Mouse (Mus musculus): Measurements from ENCODE around the gene 4921539E11Rik. TPM values are rescaled to one million over a fixed set of nuclear protein-coding genes. Genes with fewer than 3 reads are reported as not detected.

The 4921539E11Rik gene
- polyA plus RNA-seq, 1 experiment, result not detected

DNA sequence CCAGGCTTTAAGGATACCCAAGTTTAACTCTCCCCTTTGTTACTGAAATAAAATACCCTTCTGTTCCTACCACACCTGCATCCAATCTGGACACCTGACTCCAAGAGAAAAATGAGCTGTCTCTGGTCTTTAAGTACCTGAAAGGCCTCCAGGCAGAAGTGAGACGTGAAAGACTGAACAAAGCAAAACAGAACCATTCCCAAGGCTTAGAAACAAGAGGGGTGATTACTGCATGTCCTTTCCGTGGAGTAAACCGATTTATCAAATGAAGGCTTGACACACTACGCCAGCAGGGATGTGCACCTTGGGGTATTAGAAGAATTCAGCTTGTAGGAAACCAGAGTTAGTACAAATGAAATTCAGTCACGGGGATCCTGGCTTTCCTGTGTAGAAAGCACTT, 71.7 kb downstream of the 4921539E11Rik start:
- WGBS, result 82% methylated on average over 5 of the region's 5 CpGs

DNA sequence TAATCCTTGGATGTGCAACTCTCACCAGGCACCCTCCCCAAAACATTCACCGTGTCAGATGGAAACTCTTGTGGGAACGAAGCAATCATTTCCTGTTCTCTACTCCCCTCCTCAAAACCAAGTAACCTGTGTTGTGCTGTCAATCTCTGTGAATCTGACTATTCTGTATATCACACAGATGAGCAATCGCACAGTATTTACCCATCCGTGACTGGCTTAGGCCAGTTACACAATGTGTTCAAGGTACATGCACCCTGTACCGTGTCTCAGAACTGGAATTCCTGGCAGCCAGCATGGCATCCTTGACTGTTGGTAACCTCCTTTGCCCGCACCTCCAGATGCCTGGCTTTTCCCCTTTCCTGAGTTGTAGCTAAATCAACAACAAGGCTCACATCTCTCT, 74.6 kb downstream of the 4921539E11Rik start:
- H3K27ac ChIP-seq (ENCODE audit: control insufficient read depth, insufficient read depth, low read depth, low read length, poor library complexity), result no peak overlapping the region
- H3K4me1 ChIP-seq (ENCODE audit: control insufficient read depth, insufficient read depth, low read length), result peaks cover 2% of the 10 kb centered on the region
- WGBS, result 57% methylated on average over 6 of the region's 6 CpGs
- TF ChIP-seq CTCF (IDR thresholded peaks at IDR 0.05; ENCODE audit: control insufficient read depth, insufficient read depth, low read length), result no peak
- H3K4me3 ChIP-seq (replicated peaks; ENCODE audit: control insufficient read depth, low read depth, low read length), result no peak overlapping the region

More for the DNA sequence above, 71.7 kb downstream of the 4921539E11Rik start:
- Histone ChIP-seq H3K4me1 (ENCODE audit: control insufficient read depth, insufficient read depth, low read length) (no peaks in the 10 kb centered on the region; the same call in none of the 2 replicates), H3K4me3 (replicated peaks; ENCODE audit: control insufficient read depth, low read depth, low read length) (no peak overlapping the region), H3K27ac (ENCODE audit: control insufficient read depth, insufficient read depth, low read depth, low read length, poor library complexity) (no peak overlapping the region)
- TF ChIP-seq CTCF (IDR thresholded peaks at IDR 0.05; ENCODE audit: control insufficient read depth, insufficient read depth, low read length), result no peak
- no peak for TF ChIP-seq POLR2A (IDR thresholded peaks at IDR 0.05; ENCODE audit: borderline replicate concordance, control insufficient read depth, low read depth, low read length)

DNA sequence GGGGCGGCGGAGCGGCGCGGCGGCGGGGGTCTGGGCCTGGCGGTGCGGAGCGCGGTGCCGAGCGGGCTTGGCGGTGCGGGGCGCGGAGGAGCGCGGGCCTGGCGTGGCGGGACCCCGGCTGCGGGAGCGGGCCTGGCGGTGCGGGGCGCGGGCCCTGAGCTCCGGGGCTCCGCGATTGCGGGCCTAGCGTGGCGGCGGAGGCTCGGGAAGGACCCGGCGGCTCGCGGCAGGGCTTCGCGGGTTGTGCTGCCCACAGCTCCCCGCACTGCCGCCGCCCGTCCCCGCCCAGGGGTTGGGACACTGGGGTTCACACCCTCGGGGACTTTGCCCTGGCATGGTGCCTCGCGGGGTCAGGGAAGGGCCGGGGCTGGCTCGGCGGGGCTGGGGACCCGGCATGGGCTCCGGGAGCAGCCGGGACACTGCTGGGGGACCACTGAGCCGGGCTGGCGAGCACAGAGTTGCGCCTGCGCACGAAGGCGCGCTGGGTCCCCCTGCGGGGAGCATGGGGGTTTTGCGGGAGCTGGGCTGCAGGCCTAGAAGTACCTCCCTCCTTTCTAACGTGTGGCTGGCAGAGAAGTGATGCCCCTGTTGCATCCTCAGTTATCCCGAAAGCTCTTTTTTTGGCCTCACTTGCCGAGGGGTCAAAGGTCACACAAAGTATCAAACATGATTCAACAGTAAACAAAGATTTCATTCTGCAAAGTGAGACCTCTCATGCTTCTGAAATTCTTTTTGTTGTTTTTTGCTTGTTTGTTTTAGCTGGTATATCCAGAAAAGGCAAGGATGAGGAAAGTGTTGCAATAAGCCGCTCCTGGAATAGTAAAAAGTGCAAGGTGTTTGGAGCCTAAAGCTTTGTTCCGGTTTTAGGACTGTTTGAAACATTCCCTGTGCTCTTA, 75.5 kb downstream of the 4921539E11Rik start, which contains the start of gene Slc35d1:
Gene Slc35d1 (minus strand): TSS at position 240 of the 896 bp plus-strand sequence.
- TF ChIP-seq CTCF (IDR thresholded peaks at IDR 0.05; ENCODE audit: control insufficient read depth, insufficient read depth, low read length) (no peak), POLR2A (IDR thresholded peaks at IDR 0.05; ENCODE audit: borderline replicate concordance, control insufficient read depth, low read depth, low read length) (peak; percentile 42; the same call in 1 of the 2 replicates)
- Histone ChIP-seq H3K4me3 (replicated peaks; ENCODE audit: control insufficient read depth, low read depth, low read length) (peak within 1 kb of the TSS; percentile 90), H3K27ac (ENCODE audit: control insufficient read depth, insufficient read depth, low read depth, low read length, poor library complexity) (peak within 1 kb of the TSS; percentile 81), H3K4me1 (ENCODE audit: control insufficient read depth, insufficient read depth, low read length) (peaks cover 2% of the 10 kb centered on the region)
- 2% methylated on average over 70 of the region's 70 CpGs for WGBS

GRCm38 (mm10) chr4:103214498-103214924, 76.2 kb downstream of the 4921539E11Rik start:
- under 1% methylated on average over 47 of the region's 48 CpGs for WGBS
- H3K27ac ChIP-seq (ENCODE audit: control insufficient read depth, insufficient read depth, low read depth, low read length, poor library complexity), result peak overlapping the region; percentile 81

GRCm38 (mm10) chr4:103213859-103214497, 76.7 kb downstream of the 4921539E11Rik start:
- TF ChIP-seq POLR2A (IDR thresholded peaks at IDR 0.05; ENCODE audit: borderline replicate concordance, control insufficient read depth, low read depth, low read length), result no peak
- TF ChIP-seq CTCF (IDR thresholded peaks at IDR 0.05; ENCODE audit: control insufficient read depth, insufficient read depth, low read length), result no peak
- Histone ChIP-seq H3K27ac (ENCODE audit: control insufficient read depth, insufficient read depth, low read depth, low read length, poor library complexity) (peak overlapping the region; percentile 81; the same call in 1 of the 2 replicates), H3K4me3 (replicated peaks; ENCODE audit: control insufficient read depth, low read depth, low read length) (peak overlapping the region; percentile 90), H3K4me1 (ENCODE audit: control insufficient read depth, insufficient read depth, low read length) (peaks cover 2% of the 10 kb centered on the region)
- WGBS, result 10% methylated on average over 30 of the region's 30 CpGs

More at GRCm38 (mm10) chr4:103214498-103214924, 76.2 kb downstream of the 4921539E11Rik start:
- TF ChIP-seq POLR2A (IDR thresholded peaks at IDR 0.05; ENCODE audit: borderline replicate concordance, control insufficient read depth, low read depth, low read length) (peak; percentile 53; the same call in 1 of the 2 replicates), CTCF (IDR thresholded peaks at IDR 0.05; ENCODE audit: control insufficient read depth, insufficient read depth, low read length) (no peak)
- Histone ChIP-seq H3K4me1 (ENCODE audit: control insufficient read depth, insufficient read depth, low read length) (peaks cover 2% of the 10 kb centered on the region), H3K4me3 (replicated peaks; ENCODE audit: control insufficient read depth, low read depth, low read length) (peak overlapping the region; percentile 90)

DNA sequence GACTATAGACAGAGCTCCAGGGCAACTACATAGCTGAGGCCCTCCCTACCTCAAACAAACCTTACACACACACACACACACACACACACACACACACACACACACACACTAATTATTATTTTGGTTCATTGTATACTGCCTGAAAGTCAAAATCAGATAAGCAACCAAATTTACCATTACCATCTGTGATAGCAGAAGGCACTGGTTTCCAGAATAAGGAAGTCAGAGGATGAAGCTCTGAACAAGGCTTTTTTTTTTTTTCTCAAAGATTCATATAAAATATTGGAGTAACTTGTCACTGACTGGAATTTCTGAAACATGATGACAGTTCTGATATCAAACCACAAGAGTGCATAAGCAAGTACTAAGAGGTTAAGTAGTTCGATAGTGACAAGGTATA, 82.1 kb downstream of the 4921539E11Rik start:
- TF ChIP-seq CTCF (IDR thresholded peaks at IDR 0.05; ENCODE audit: control insufficient read depth, insufficient read depth, low read length), result no peak
- no peak for TF ChIP-seq POLR2A (IDR thresholded peaks at IDR 0.05; ENCODE audit: borderline replicate concordance, control insufficient read depth, low read depth, low read length)
- 40% methylated on average over 1 of the region's 1 CpGs for WGBS
- H3K4me3 ChIP-seq (replicated peaks; ENCODE audit: control insufficient read depth, low read depth, low read length), result no peak overlapping the region
- no peak overlapping the region for H3K27ac ChIP-seq (ENCODE audit: control insufficient read depth, insufficient read depth, low read depth, low read length, poor library complexity)
- H3K4me1 ChIP-seq (ENCODE audit: control insufficient read depth, insufficient read depth, low read length), result no peaks in the 10 kb centered on the region

DNA sequence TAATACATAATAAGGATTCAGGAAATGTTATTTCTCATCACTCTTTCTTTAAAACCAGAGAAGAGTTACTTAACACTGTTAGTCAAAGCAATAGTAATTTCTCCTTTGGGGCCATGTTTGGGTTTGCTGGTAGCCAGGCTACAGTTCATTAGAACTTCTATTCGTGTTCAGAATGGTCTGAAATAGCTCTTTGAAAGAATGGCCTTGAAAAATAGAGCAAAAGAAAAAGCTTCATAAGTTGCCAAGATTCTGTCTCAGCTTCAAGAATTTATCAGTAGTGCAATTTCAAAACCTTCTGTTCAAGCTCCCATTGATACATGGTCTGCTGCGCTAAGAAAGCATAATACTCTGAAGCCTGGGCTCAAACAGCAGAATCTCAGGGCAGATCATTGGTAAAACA, 87.0 kb downstream of the 4921539E11Rik start:
- WGBS, result 91% methylated on average over 2 of the region's 2 CpGs
- TF ChIP-seq POLR2A (IDR thresholded peaks at IDR 0.05; ENCODE audit: borderline replicate concordance, control insufficient read depth, low read depth, low read length), result no peak
- TF ChIP-seq CTCF (IDR thresholded peaks at IDR 0.05; ENCODE audit: control insufficient read depth, insufficient read depth, low read length), result no peak
- no peak overlapping the region for H3K27ac ChIP-seq (ENCODE audit: control insufficient read depth, insufficient read depth, low read depth, low read length, poor library complexity)
- no peaks in the 10 kb centered on the region for H3K4me1 ChIP-seq (ENCODE audit: control insufficient read depth, insufficient read depth, low read length)
- no peak overlapping the region for H3K4me3 ChIP-seq (replicated peaks; ENCODE audit: control insufficient read depth, low read depth, low read length)

DNA sequence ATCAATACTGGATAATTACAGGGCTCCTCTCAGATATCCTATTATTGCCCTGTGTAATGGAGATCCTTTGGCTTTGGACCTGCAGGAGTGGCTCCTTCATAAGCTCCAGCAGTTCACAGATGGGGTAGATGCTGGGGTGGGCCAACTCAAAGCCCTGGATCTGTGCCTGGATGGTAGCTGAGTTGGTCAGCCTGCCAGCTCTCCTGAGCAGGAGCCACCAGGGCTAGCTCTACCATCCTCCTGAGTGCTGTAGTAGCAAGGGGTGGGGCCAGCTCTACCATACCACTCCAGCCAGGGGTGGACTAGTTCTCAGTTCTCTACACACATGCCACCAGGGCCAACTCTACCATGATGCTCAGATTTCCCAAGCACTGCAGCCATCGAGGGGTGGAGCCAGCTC, 90.6 kb downstream of the 4921539E11Rik start:
- Histone ChIP-seq H3K27ac (ENCODE audit: control insufficient read depth, insufficient read depth, low read depth, low read length, poor library complexity) (no peak overlapping the region), H3K4me3 (replicated peaks; ENCODE audit: control insufficient read depth, low read depth, low read length) (no peak overlapping the region), H3K4me1 (ENCODE audit: control insufficient read depth, insufficient read depth, low read length) (no peaks in the 10 kb centered on the region)
- 81% methylated on average over 1 of the region's 1 CpGs for WGBS
- TF ChIP-seq CTCF (IDR thresholded peaks at IDR 0.05; ENCODE audit: control insufficient read depth, insufficient read depth, low read length) (no peak), POLR2A (IDR thresholded peaks at IDR 0.05; ENCODE audit: borderline replicate concordance, control insufficient read depth, low read depth, low read length) (no peak)
